Mouse (Mus musculus) embryonic fibroblast, embryonic 13.5 days (primary cell): ENCODE results near the gene Fam45a.

Source experiments
- CTCF ChIP-seq: IDR thresholded peaks from 2 replicates; pipeline ENCODE4 v1.5.1; 2011; ENCODE audit warnings: mild to moderate bottlenecking, control low read depth, low read length, moderate library complexity, borderline replicate concordance; ENCODE audit not compliant: insufficient read depth
- POLR2A ChIP-seq: IDR thresholded peaks from 2 replicates; pipeline ENCODE4 v1.6.1; 2011; ENCODE audit warnings: low read depth, mild to moderate bottlenecking, control low read depth, low read length, moderate library complexity

GRCm38 (mm10) chr19:60790551-60791161 lies 20.7 kb upstream of the Fam45a start, which contains the start of gene Eif3a:
- TF ChIP-seq POLR2A = peak; percentile 92
- TF ChIP-seq CTCF = no peak
